8 mouse cellular contexts compared by ENCODE assay signal in the genomic region with DNA sequence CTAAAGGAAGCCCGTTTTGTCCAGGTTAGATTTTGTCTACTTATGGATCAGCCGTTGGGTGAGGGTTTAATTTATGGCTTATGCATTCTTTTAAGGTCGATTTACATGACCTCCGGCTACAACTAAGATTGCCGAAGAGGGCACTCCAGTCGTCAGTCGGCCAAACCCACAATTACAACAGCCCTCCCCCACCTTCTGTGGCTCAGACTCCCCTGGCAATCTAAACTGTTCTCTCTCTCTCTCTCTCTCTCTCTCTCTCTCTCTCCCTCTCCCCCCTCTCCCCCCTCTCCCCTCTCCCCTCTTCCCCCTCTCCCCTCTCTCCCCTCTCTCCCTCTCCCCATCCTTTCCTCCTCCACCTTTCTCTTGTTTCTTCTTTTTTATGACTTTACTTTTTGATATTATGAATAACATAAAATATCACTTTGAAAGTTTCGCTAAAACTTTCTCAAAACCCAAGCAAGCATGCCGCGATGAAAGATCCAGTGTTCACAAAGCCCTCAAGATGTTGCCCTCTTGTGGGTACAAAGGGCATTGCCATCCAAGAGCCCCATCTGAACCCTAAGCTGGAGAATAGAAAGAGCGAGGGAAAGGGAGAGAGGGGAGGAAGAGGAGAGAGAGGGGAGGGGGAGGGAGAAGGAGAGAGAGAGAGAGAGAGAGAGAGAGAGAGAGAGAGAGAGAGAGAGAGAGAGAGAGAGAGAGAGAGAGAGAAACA. TPM values are rescaled to one million over a fixed set of nuclear protein-coding genes. Genes with fewer than 3 reads are reported as not detected.
DNase-seq lines count a peak whose midpoint lies in the region; ATAC-seq and TF ChIP-seq lines count a peak whose summit lies in the region.

No protein-coding gene starts in this region.

- peak; percentile 21; the same call in 1 of the 2 replicates for TF ChIP-seq CTCF in embryonic fibroblast, embryonic 13.5 days (IDR thresholded peaks at IDR 0.05; ENCODE audit: borderline replicate concordance, insufficient read depth, low read length)
- TF ChIP-seq CTCF in kidney, postnatal 0 days (IDR thresholded peaks at IDR 0.05; ENCODE audit: low read depth): peak; percentile 86

- ATAC-seq in heart, embryonic 13.5 days (ENCODE audit: extremely low read depth, insufficient number of reproducible peaks, low FRiP score, low TSS enrichment): no peak
- 0 out of 2 replicates have a peak, but pooled peaks have one; percentile 11 for ATAC-seq in kidney, postnatal 0 days (replicated peaks; ENCODE audit: low FRiP score, low read depth)
- ATAC-seq in neutrophil, adult 5-6 weeks (ENCODE audit: extremely low read depth, insufficient number of reproducible peaks, low FRiP score, poor library complexity, severe bottlenecking): peak; percentile 59; the same call in 1 of the 2 replicates

- H3K4me2 ChIP-seq in heart, embryonic 13.5 days: peak overlapping the region; percentile 87
- H3K4me2 ChIP-seq in kidney, postnatal 0 days (ENCODE audit: low read length): peak overlapping the region; percentile 96

- no peaks in the 10 kb centered on the region for H3K9me3 ChIP-seq in heart, embryonic 13.5 days
- H3K9me3 ChIP-seq in kidney, postnatal 0 days (replicated peaks; ENCODE audit: low read length): no peaks in the 10 kb centered on the region

- no peak for TF ChIP-seq POLR2A in embryonic fibroblast, embryonic 13.5 days (IDR thresholded peaks at IDR 0.05; ENCODE audit: low read depth, low read length)

- peaks cover 27% of the 10 kb centered on the region for H3K27me3 ChIP-seq in heart, embryonic 13.5 days (replicated peaks)
- H3K27me3 ChIP-seq in kidney, postnatal 0 days (ENCODE audit: insufficient read depth, low read length): peaks cover 27% of the 10 kb centered on the region

- peak overlapping the region; percentile 58 for H3K4me3 ChIP-seq in embryonic fibroblast, embryonic 13.5 days (ENCODE audit: insufficient read depth, low read length)
- peak overlapping the region; percentile 79 for H3K4me3 ChIP-seq in heart, embryonic 13.5 days
- peak overlapping the region; percentile 57 for H3K4me3 ChIP-seq in kidney, postnatal 0 days (replicated peaks; ENCODE audit: low read depth, low read length)

- peaks cover 3% of the 10 kb centered on the region; the same call in 1 of the 2 replicates for H3K4me1 ChIP-seq in embryonic fibroblast, embryonic 13.5 days (ENCODE audit: control insufficient read depth, insufficient read depth, low read length)
- peaks cover 24% of the 10 kb centered on the region for H3K4me1 ChIP-seq in heart, embryonic 13.5 days
- peaks cover 12% of the 10 kb centered on the region for H3K4me1 ChIP-seq in kidney, postnatal 0 days (replicated peaks; ENCODE audit: insufficient read depth, low read length)

- no peaks in the 10 kb centered on the region for H3K36me3 ChIP-seq in heart, embryonic 13.5 days
- no peaks in the 10 kb centered on the region for H3K36me3 ChIP-seq in kidney, postnatal 0 days (ENCODE audit: insufficient read depth, low read length)

- H3K9ac ChIP-seq in heart, embryonic 13.5 days: peak overlapping the region; percentile 90
- peak overlapping the region; percentile 60 for H3K9ac ChIP-seq in kidney, postnatal 0 days (ENCODE audit: low read depth, low read length)

- under 1% methylated on average over 11 of the region's 11 CpGs for WGBS in heart, embryonic 13.5 days
- WGBS in kidney, postnatal 0 days: 1% methylated on average over 11 of the region's 11 CpGs

- DNase-seq in CD4-positive, CD25-positive, alpha-beta regulatory T cell, adult 2 months (ENCODE audit: low read depth, low spot score): peak; percentile 80
- DNase-seq in adrenal gland, postnatal 10 days: peak; percentile 85
- peak; percentile 91 for DNase-seq in kidney, postnatal 0 days (ENCODE audit: low spot score)
- DNase-seq in lung, adult 18-20 months: peak; percentile 74 to 80
- peak; percentile 73 for DNase-seq in thymus, postnatal 14 days

- no peak overlapping the region for H3K27ac ChIP-seq in embryonic fibroblast, embryonic 13.5 days (ENCODE audit: insufficient read depth, low read length)
- peak overlapping the region; percentile 94 for H3K27ac ChIP-seq in heart, embryonic 13.5 days (replicated peaks)
- H3K27ac ChIP-seq in kidney, postnatal 0 days: no peak overlapping the region

RNA-seq across cellular contexts. Expression of a gene that starts 5.8 kb away (rescaled TPM):
- total RNA-seq in adrenal gland, postnatal 10 days (2021): 10 to 100 TPM; 40.0 to 42.9 TPM
- polyA plus RNA-seq in embryonic fibroblast, embryonic 13.5 days (2011; ENCODE audit: insufficient read length, low read depth, missing spikeins): 2.1 and 2.9 TPM in 2 replicates
- polyA plus RNA-seq in heart, embryonic 13.5 days (2015; fragmentation: Nextera tagmentation; extraction: Ambion mirVana): 27.2 and 30.0 TPM in 2 replicates
- polyA plus RNA-seq in kidney, postnatal 0 days (2015; fragmentation: Nextera tagmentation; extraction: Ambion mirVana): 24.3 and 29.3 TPM in 2 replicates
- 0.98 and 1.4 TPM in 2 replicates for total RNA-seq in neutrophil, adult 5-6 weeks (2017)

RNA-seq across cellular contexts. Expression of a gene that starts 6.4 kb away (rescaled TPM):
- 10 to 100 TPM; 91.7 to 93.5 TPM for total RNA-seq in adrenal gland, postnatal 10 days (2021)
- polyA plus RNA-seq in embryonic fibroblast, embryonic 13.5 days (2011; ENCODE audit: insufficient read length, low read depth, missing spikeins): 145 and 156 TPM in 2 replicates
- polyA plus RNA-seq in heart, embryonic 13.5 days (2015; fragmentation: Nextera tagmentation; extraction: Ambion mirVana): 156 and 180 TPM in 2 replicates
- 251 and 271 TPM in 2 replicates for polyA plus RNA-seq in kidney, postnatal 0 days (2015; fragmentation: Nextera tagmentation; extraction: Ambion mirVana)
- total RNA-seq in neutrophil, adult 5-6 weeks (2017): 101 and 108 TPM in 2 replicates

RNA-seq across cellular contexts. Expression of a gene that starts 51.7 kb away (rescaled TPM):
- total RNA-seq in adrenal gland, postnatal 10 days (2021): 1 to 10 TPM; 3.4 to 3.9 TPM
- polyA plus RNA-seq in embryonic fibroblast, embryonic 13.5 days (2011; ENCODE audit: insufficient read length, low read depth, missing spikeins): 0.98 TPM in 1 of 2 replicates, not detected in the other
- 0.11 and 0.52 TPM in 2 replicates for polyA plus RNA-seq in heart, embryonic 13.5 days (2015; fragmentation: Nextera tagmentation; extraction: Ambion mirVana)
- polyA plus RNA-seq in kidney, postnatal 0 days (2015; fragmentation: Nextera tagmentation; extraction: Ambion mirVana): 0.61 and 0.86 TPM in 2 replicates
- total RNA-seq in neutrophil, adult 5-6 weeks (2017): 0.98 TPM in 1 of 2 replicates, not detected in the other
